In genomic region chr11:40865694-40866093, GRCm38 (mm10) we compare ENCODE assay signal across 8 mouse cellular contexts.
DNase-seq lines count a peak whose midpoint lies in the region; ATAC-seq and TF ChIP-seq lines count a peak whose summit lies in the region.
"Had no signal": no experiment of that assay in that cellular context is flagged by ENCODE, and none has a peak within 500 bp of the region (broad histone marks: within the 10 kb centered on the region; RNA-seq: fewer than 3 reads in every experiment).

No protein-coding gene starts in this region.

- no peaks in the 10 kb centered on the region for H3K36me3 ChIP-seq in liver, adult 2 months (ENCODE audit: control insufficient read depth, insufficient read depth, low read length)
- no peaks in the 10 kb centered on the region for H3K36me3 ChIP-seq in liver, embryonic 12.5 days

- H3K9me3 ChIP-seq in liver, embryonic 12.5 days (replicated peaks), result no peaks in the 10 kb centered on the region

- DNase-seq in liver, adult 2 months (ENCODE audit: extremely low read depth, low read depth, low spot score), result peak; percentile 2
- peak; percentile 61 for DNase-seq in R1 (ENCODE audit: low read depth, low spot score)
- DNase-seq in cerebellum, postnatal 10 days, result peak; percentile 83 to 88
- peak; percentile 75 to 93 for DNase-seq in frontal cortex, postnatal 36 days (ENCODE audit: low spot score in 2 of 2)
- peak; percentile 91 to 92 for DNase-seq in left cerebral cortex, postnatal 14 days (ENCODE audit: low spot score in 2 of 2)
- DNase-seq in right cerebral cortex, adult 18-20 months, result peak; percentile 78

- 27% methylated on average over 2 of the region's 2 CpGs for WGBS in liver, adult 2 months
- WGBS in liver, embryonic 12.5 days (ENCODE audit: insufficient replicate concordance), result 21% methylated on average over 2 of the region's 2 CpGs

- no peak overlapping the region for H3K27ac ChIP-seq in liver, adult 2 months (replicated peaks; ENCODE audit: insufficient read depth, low read depth, low read length)
- no peak overlapping the region for H3K27ac ChIP-seq in liver, embryonic 12.5 days

- ATAC-seq in liver, embryonic 12.5 days, result no peak

- no peak for TF ChIP-seq POLR2A in liver, adult 2 months (IDR thresholded peaks at IDR 0.05; ENCODE audit: extremely low read depth, insufficient read depth, low read length)

- no peaks in the 10 kb centered on the region for H3K27me3 ChIP-seq in liver, adult 2 months (ENCODE audit: control insufficient read depth, insufficient read depth, low read length)
- H3K27me3 ChIP-seq in liver, embryonic 12.5 days (replicated peaks), result no peaks in the 10 kb centered on the region

- no peak overlapping the region for H3K4me2 ChIP-seq in liver, embryonic 12.5 days

- no peaks in the 10 kb centered on the region for H3K4me1 ChIP-seq in liver, adult 2 months (ENCODE audit: control insufficient read depth, insufficient read depth, low read length)
- H3K4me1 ChIP-seq in liver, embryonic 12.5 days, result no peaks in the 10 kb centered on the region

- H3K9ac ChIP-seq in liver, adult 2 months (ENCODE audit: low read depth, low read length), result no peak overlapping the region
- H3K9ac ChIP-seq in liver, embryonic 12.5 days, result no peak overlapping the region

- TF ChIP-seq CTCF in liver, adult 2 months (IDR thresholded peaks at IDR 0.05; ENCODE audit: low read depth, low read length), result no peak

- no peaks in the 10 kb centered on the region for H3K79me2 ChIP-seq in liver, adult 2 months (ENCODE audit: control insufficient read depth, insufficient read depth, low read length)

- intact Hi-C loops in left cerebral cortex, postnatal 14 days (cut with DNase I), result loop anchor here (10.0 kb wide), 2 partner anchors 1189 to 1559 kb away; no protein-coding TSS in a partner anchor

- H3K4me3 ChIP-seq in liver, adult 2 months (ENCODE audit: insufficient read depth, low read depth, low read length), result no peak overlapping the region
- H3K4me3 ChIP-seq in liver, embryonic 12.5 days, result no peak overlapping the region
- H3K4me3 ChIP-seq: erythroblast, embryonic 14.5 days had no signal

Comparison
In these comparisons a context has a peak if more than half of its experiments do, and no peak if none do; other contexts are left out.
1. DNase-seq: peak in every context shown above with its lines; median percentile 92 in left cerebral cortex, postnatal 14 days; 86 in cerebellum, postnatal 10 days; 84 in frontal cortex, postnatal 36 days; 78 in right cerebral cortex, adult 18-20 months; 61 in R1; 2 in liver, adult 2 months.